Mouse (Mus musculus): Measurements from ENCODE around the gene Wfdc8. TPM values are rescaled to one million over a fixed set of nuclear protein-coding genes. Genes with fewer than 3 reads are reported as not detected.

Wfdc8 gene
- total RNA-seq, 2 experiments from 2014 or later: not detected

- ATAC-seq (replicated peaks; ENCODE audit: low FRiP score, poor library complexity, severe bottlenecking): no peak
These were observed 49.1 kb downstream of the Wfdc8 start for GRCm38 (mm10) chr2:164564346-164564745.

- ATAC-seq (replicated peaks; ENCODE audit: low FRiP score, poor library complexity, severe bottlenecking): no peak
These were observed 49.9 kb downstream of the Wfdc8 start for GRCm38 (mm10) chr2:164563339-164564038.

- ATAC-seq (replicated peaks; ENCODE audit: low FRiP score, poor library complexity, severe bottlenecking): no peak
These were observed 50.8 kb downstream of the Wfdc8 start, which contains the start of gene Wfdc2 for GRCm38 (mm10) chr2:164562391-164563188. TSS of gene Wfdc2 (plus strand) at chr2:164562413.

- no peak for ATAC-seq (replicated peaks; ENCODE audit: low FRiP score, poor library complexity, severe bottlenecking)
These were observed 53.3 kb downstream of the Wfdc8 start for GRCm38 (mm10) chr2:164560106-164560505.

GRCm38 (mm10) chr2:164558991-164559645 lies 54.3 kb downstream of the Wfdc8 start:
- ATAC-seq (replicated peaks; ENCODE audit: low FRiP score, poor library complexity, severe bottlenecking): no peak

GRCm38 (mm10) chr2:164558426-164558825 lies 55.0 kb downstream of the Wfdc8 start:
- no peak for ATAC-seq (replicated peaks; ENCODE audit: low FRiP score, poor library complexity, severe bottlenecking)

GRCm38 (mm10) chr2:164551502-164551901 lies 61.9 kb downstream of the Wfdc8 start:
- ATAC-seq (replicated peaks; ENCODE audit: low FRiP score, poor library complexity, severe bottlenecking): no peak

- ATAC-seq (replicated peaks; ENCODE audit: low FRiP score, poor library complexity, severe bottlenecking): no peak
These were observed 62.5 kb downstream of the Wfdc8 start for GRCm38 (mm10) chr2:164550895-164551269.

- ATAC-seq (replicated peaks; ENCODE audit: low FRiP score, poor library complexity, severe bottlenecking): no peak
These were observed 63.2 kb downstream of the Wfdc8 start for GRCm38 (mm10) chr2:164549963-164550894.

GRCm38 (mm10) chr2:164549338-164549737 lies 64.1 kb downstream of the Wfdc8 start:
- ATAC-seq (replicated peaks; ENCODE audit: low FRiP score, poor library complexity, severe bottlenecking): no peak

Other genes with a start within 250 kb of the Wfdc8 start
Only the 30 nearest of the 33 such genes appear.
- gene Rbpjl, start 210.5 kb downstream of the Wfdc8 start, total RNA-seq (2015; ENCODE audit: low replicate concordance): not detected in 2 replicates
- gene Rbpjl, start 210.5 kb downstream of the Wfdc8 start, total RNA-seq (2017; ENCODE audit: low replicate concordance): not detected in 2 replicates
- not detected in 2 replicates for gene Matn4, start 208.5 kb downstream of the Wfdc8 start, total RNA-seq (2015; ENCODE audit: low replicate concordance)
- not detected in 2 replicates for gene Matn4, start 208.5 kb downstream of the Wfdc8 start, total RNA-seq (2017; ENCODE audit: low replicate concordance)
- 0.38 and 0.42 TPM in 2 replicates for gene Sdc4, start 169.7 kb downstream of the Wfdc8 start, total RNA-seq (2015; ENCODE audit: low replicate concordance)
- gene Sdc4, start 169.7 kb downstream of the Wfdc8 start, total RNA-seq (2017; ENCODE audit: low replicate concordance): 0.09 and 0.98 TPM in 2 replicates
- gene Sys1, start 156.7 kb downstream of the Wfdc8 start, total RNA-seq (2015; ENCODE audit: low replicate concordance): 7.1 and 9.8 TPM in 2 replicates
- 3.7 and 17.0 TPM in 2 replicates for gene Sys1, start 156.7 kb downstream of the Wfdc8 start, total RNA-seq (2017; ENCODE audit: low replicate concordance)
- gene Gm20458, start 152.7 kb downstream of the Wfdc8 start, total RNA-seq (2015; ENCODE audit: low replicate concordance): not detected in 2 replicates
- not detected in 2 replicates for gene Gm20458, start 152.7 kb downstream of the Wfdc8 start, total RNA-seq (2017; ENCODE audit: low replicate concordance)
- not detected in 2 replicates for gene Trp53tg5, start 139.9 kb downstream of the Wfdc8 start, total RNA-seq (2015; ENCODE audit: low replicate concordance)
- gene Trp53tg5, start 139.9 kb downstream of the Wfdc8 start, total RNA-seq (2017; ENCODE audit: low replicate concordance): not detected in 2 replicates
- 2.1 TPM in 1 of 2 replicates, not detected in the other for gene Dbndd2, start 127.5 kb downstream of the Wfdc8 start, total RNA-seq (2015; ENCODE audit: low replicate concordance)
- gene Dbndd2, start 127.5 kb downstream of the Wfdc8 start, total RNA-seq (2017; ENCODE audit: low replicate concordance): 0.84 and 3.9 TPM in 2 replicates
- gene Pigt, start 116.1 kb downstream of the Wfdc8 start, total RNA-seq (2015; ENCODE audit: low replicate concordance): 13.6 and 17.1 TPM in 2 replicates
- 7.0 and 8.6 TPM in 2 replicates for gene Pigt, start 116.1 kb downstream of the Wfdc8 start, total RNA-seq (2017; ENCODE audit: low replicate concordance)
- gene Wfdc2, start 51.2 kb downstream of the Wfdc8 start, total RNA-seq (2015; ENCODE audit: low replicate concordance): not detected in 2 replicates
- not detected in 2 replicates for gene Wfdc2, start 51.2 kb downstream of the Wfdc8 start, total RNA-seq (2017; ENCODE audit: low replicate concordance)
- gene Spint3, start 40.2 kb downstream of the Wfdc8 start, total RNA-seq (2015; ENCODE audit: low replicate concordance): not detected in 2 replicates
- not detected in 2 replicates for gene Spint3, start 40.2 kb downstream of the Wfdc8 start, total RNA-seq (2017; ENCODE audit: low replicate concordance)
- gene Wfdc6a, start 28.2 kb downstream of the Wfdc8 start, total RNA-seq (2015; ENCODE audit: low replicate concordance): not detected in 2 replicates
- not detected in 2 replicates for gene Wfdc6a, start 28.2 kb downstream of the Wfdc8 start, total RNA-seq (2017; ENCODE audit: low replicate concordance)
- gene Eppin, start 20.0 kb downstream of the Wfdc8 start, total RNA-seq (2015; ENCODE audit: low replicate concordance): not detected in 2 replicates
- gene Eppin, start 20.0 kb downstream of the Wfdc8 start, total RNA-seq (2017; ENCODE audit: low replicate concordance): not detected in 2 replicates
- not detected in 2 replicates for gene Wfdc6b, start 104 bp downstream of the Wfdc8 start, total RNA-seq (2015; ENCODE audit: low replicate concordance)
- not detected in 2 replicates for gene Wfdc6b, start 104 bp downstream of the Wfdc8 start, total RNA-seq (2017; ENCODE audit: low replicate concordance)
- gene Wfdc16, start 25.2 kb upstream of the Wfdc8 start, total RNA-seq (2015; ENCODE audit: low replicate concordance): not detected in 2 replicates
- gene Wfdc16, start 25.2 kb upstream of the Wfdc8 start, total RNA-seq (2017; ENCODE audit: low replicate concordance): not detected in 2 replicates
- not detected in 2 replicates for gene Wfdc10, start 42.4 kb upstream of the Wfdc8 start, total RNA-seq (2015; ENCODE audit: low replicate concordance)
- gene Wfdc10, start 42.4 kb upstream of the Wfdc8 start, total RNA-seq (2017; ENCODE audit: low replicate concordance): not detected in 2 replicates
- gene Wfdc9, start 43.0 kb upstream of the Wfdc8 start, total RNA-seq (2015; ENCODE audit: low replicate concordance): not detected in 2 replicates
- gene Wfdc9, start 43.0 kb upstream of the Wfdc8 start, total RNA-seq (2017; ENCODE audit: low replicate concordance): not detected in 2 replicates
- not detected in 2 replicates for gene Wfdc11, start 60.5 kb upstream of the Wfdc8 start, total RNA-seq (2015; ENCODE audit: low replicate concordance)
- 0.77 TPM in 1 of 2 replicates, not detected in the other for gene Wfdc11, start 60.5 kb upstream of the Wfdc8 start, total RNA-seq (2017; ENCODE audit: low replicate concordance)
- gene Wfdc13, start 71.5 kb upstream of the Wfdc8 start, total RNA-seq (2015; ENCODE audit: low replicate concordance): not detected in 2 replicates
- not detected in 2 replicates for gene Wfdc13, start 71.5 kb upstream of the Wfdc8 start, total RNA-seq (2017; ENCODE audit: low replicate concordance)
- not detected in 2 replicates for gene Spint4, start 84.9 kb upstream of the Wfdc8 start, total RNA-seq (2015; ENCODE audit: low replicate concordance)
- gene Spint4, start 84.9 kb upstream of the Wfdc8 start, total RNA-seq (2017; ENCODE audit: low replicate concordance): not detected in 2 replicates
- gene Spint5, start 101.7 kb upstream of the Wfdc8 start, total RNA-seq (2015; ENCODE audit: low replicate concordance): not detected in 2 replicates
- not detected in 2 replicates for gene Spint5, start 101.7 kb upstream of the Wfdc8 start, total RNA-seq (2017; ENCODE audit: low replicate concordance)
- 16.7 and 19.9 TPM in 2 replicates for gene Wfdc3, start 132.3 kb upstream of the Wfdc8 start, total RNA-seq (2015; ENCODE audit: low replicate concordance)
- 10.0 and 12.8 TPM in 2 replicates for gene Wfdc3, start 132.3 kb upstream of the Wfdc8 start, total RNA-seq (2017; ENCODE audit: low replicate concordance)
- gene Dnttip1, start 132.4 kb upstream of the Wfdc8 start, total RNA-seq (2015; ENCODE audit: low replicate concordance): 79.2 and 130 TPM in 2 replicates
- 137 and 237 TPM in 2 replicates for gene Dnttip1, start 132.4 kb upstream of the Wfdc8 start, total RNA-seq (2017; ENCODE audit: low replicate concordance)
- gene Ube2c, start 156.3 kb upstream of the Wfdc8 start, total RNA-seq (2015; ENCODE audit: low replicate concordance): 268 and 318 TPM in 2 replicates
- gene Ube2c, start 156.3 kb upstream of the Wfdc8 start, total RNA-seq (2017; ENCODE audit: low replicate concordance): 123 and 215 TPM in 2 replicates
- gene Tnnc2, start 166.3 kb upstream of the Wfdc8 start, total RNA-seq (2015; ENCODE audit: low replicate concordance): not detected in 2 replicates
- not detected in 2 replicates for gene Tnnc2, start 166.3 kb upstream of the Wfdc8 start, total RNA-seq (2017; ENCODE audit: low replicate concordance)
- 2.1 and 2.9 TPM in 2 replicates for gene Snx21, start 172.2 kb upstream of the Wfdc8 start, total RNA-seq (2015; ENCODE audit: low replicate concordance)
- 0.43 and 0.98 TPM in 2 replicates for gene Snx21, start 172.2 kb upstream of the Wfdc8 start, total RNA-seq (2017; ENCODE audit: low replicate concordance)
- gene Acot8, start 191.3 kb upstream of the Wfdc8 start, total RNA-seq (2015; ENCODE audit: low replicate concordance): 9.6 and 10.0 TPM in 2 replicates
- gene Acot8, start 191.3 kb upstream of the Wfdc8 start, total RNA-seq (2017; ENCODE audit: low replicate concordance): 15.8 and 20.8 TPM in 2 replicates
- gene Zswim3, start 191.5 kb upstream of the Wfdc8 start, total RNA-seq (2015; ENCODE audit: low replicate concordance): 0.58 and 1.9 TPM in 2 replicates
- gene Zswim3, start 191.5 kb upstream of the Wfdc8 start, total RNA-seq (2017; ENCODE audit: low replicate concordance): 2.0 and 4.5 TPM in 2 replicates
- 1.5 and 2.1 TPM in 2 replicates for gene Zswim1, start 209.1 kb upstream of the Wfdc8 start, total RNA-seq (2015; ENCODE audit: low replicate concordance)
- gene Zswim1, start 209.1 kb upstream of the Wfdc8 start, total RNA-seq (2017; ENCODE audit: low replicate concordance): 0.60 and 1.1 TPM in 2 replicates
- gene Spata25, start 214.9 kb upstream of the Wfdc8 start, total RNA-seq (2015; ENCODE audit: low replicate concordance): not detected in 2 replicates
- gene Spata25, start 214.9 kb upstream of the Wfdc8 start, total RNA-seq (2017; ENCODE audit: low replicate concordance): not detected in 2 replicates
- 26.8 and 36.1 TPM in 2 replicates for gene Ctsa, start 219.2 kb upstream of the Wfdc8 start, total RNA-seq (2015; ENCODE audit: low replicate concordance)
- 33.5 and 39.9 TPM in 2 replicates for gene Ctsa, start 219.2 kb upstream of the Wfdc8 start, total RNA-seq (2017; ENCODE audit: low replicate concordance)